ENCODE assay signal across 12 mouse cellular contexts in the genomic region with DNA sequence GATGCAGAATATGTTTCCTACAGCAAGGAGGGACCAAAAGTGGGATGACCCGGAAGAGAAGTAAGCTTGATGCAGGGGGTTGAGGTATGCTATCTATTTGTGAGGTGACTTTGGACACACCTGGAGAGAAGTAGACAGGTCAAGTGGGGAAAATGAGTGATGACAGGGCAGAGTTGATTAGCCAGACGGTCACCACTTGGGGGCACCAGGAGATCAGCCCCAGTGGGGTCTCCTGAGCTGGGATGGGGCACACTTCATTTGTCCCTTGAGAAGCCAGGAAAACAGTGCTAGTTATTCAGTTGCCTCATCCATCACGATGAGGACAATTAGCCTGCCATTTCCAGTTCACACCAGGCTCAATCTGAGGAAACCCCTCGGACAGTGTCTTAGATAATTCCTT. TPM values are rescaled to one million over a fixed set of nuclear protein-coding genes. Genes with fewer than 3 reads are reported as not detected.
DNase-seq lines count a peak whose midpoint lies in the region; ATAC-seq and TF ChIP-seq lines count a peak whose summit lies in the region.
"Had no signal": no experiment of that assay in that cellular context is flagged by ENCODE, and none has a peak within 500 bp of the region (broad histone marks: within the 10 kb centered on the region; RNA-seq: fewer than 3 reads in every experiment).

No protein-coding gene starts in this region.

- intact Hi-C loops in gastrocnemius, adult 2 months (cut with DNase I): no loop called here
- intact Hi-C loops in left cerebral cortex, postnatal 10 days (cut with DNase I): no loop called here

- H3K9ac ChIP-seq in lung, postnatal 0 days (replicated peaks; ENCODE audit: low read depth): no peak overlapping the region
- H3K9ac ChIP-seq: heart, embryonic 15.5 days; midbrain, embryonic 12.5 days had no signal

- DNase-seq in gastrocnemius, adult 2 months: no peak
- no peak for DNase-seq in gastrocnemius, postnatal 10 days
- DNase-seq in lung, postnatal 0 days (ENCODE audit: low spot score): no peak
- DNase-seq in lung, postnatal 25 days (ENCODE audit: low spot score): no peak
- DNase-seq in left cerebral cortex, postnatal 10 days (ENCODE audit: extremely low spot score in 1 of 2, low spot score in 2 of 2): no peak
- no peak for DNase-seq in cerebellum, adult 9-10 months

- H3K27me3 ChIP-seq in lung, postnatal 0 days (replicated peaks; ENCODE audit: insufficient read depth, low read length): no peaks in the 10 kb centered on the region

- TF ChIP-seq CTCF in gastrocnemius, adult 2 months (IDR thresholded peaks at IDR 0.05): peak; percentile 52
- peak; percentile 24; the same call in 1 of the 2 replicates for TF ChIP-seq CTCF in lung, postnatal 0 days (IDR thresholded peaks at IDR 0.05)

- H3K9me3 ChIP-seq in lung, postnatal 0 days (ENCODE audit: low read length): no peaks in the 10 kb centered on the region
- H3K9me3 ChIP-seq: G1E; heart, embryonic 15.5 days; limb, embryonic 10.5 days; midbrain, embryonic 12.5 days had no signal

- H3K4me3 ChIP-seq in gastrocnemius, adult 2 months: no peak overlapping the region
- H3K4me3 ChIP-seq in lung, postnatal 0 days (ENCODE audit: low read depth, low read length): no peak overlapping the region
- H3K4me3 ChIP-seq: heart, embryonic 15.5 days; limb, embryonic 10.5 days; midbrain, embryonic 12.5 days had no signal

- no peaks in the 10 kb centered on the region for H3K36me3 ChIP-seq in lung, postnatal 0 days (ENCODE audit: insufficient read depth, low read length)
- H3K36me3 ChIP-seq: G1E; heart, embryonic 15.5 days; limb, embryonic 10.5 days; midbrain, embryonic 12.5 days had no signal

- no peak for ATAC-seq in lung, postnatal 0 days
- peak; percentile 40 for ATAC-seq in activated CD4-positive, CD25-positive, alpha-beta regulatory T cell, adult 4 months
- ATAC-seq in megakaryocyte-erythroid progenitor cell, adult 5-6 weeks (replicated peaks; ENCODE audit: low FRiP score, low TSS enrichment, poor library complexity, severe bottlenecking): peak; percentile 64; the same call in 1 of the 2 replicates

- no peak overlapping the region for H3K27ac ChIP-seq in gastrocnemius, adult 2 months
- H3K27ac ChIP-seq in lung, postnatal 0 days (ENCODE audit: low read length): no peak overlapping the region
- H3K27ac ChIP-seq: heart, embryonic 15.5 days; limb, embryonic 10.5 days; midbrain, embryonic 12.5 days had no signal

- no peaks in the 10 kb centered on the region for H3K4me1 ChIP-seq in lung, postnatal 0 days (ENCODE audit: insufficient read depth, low read depth, low read length)

- H3K4me2 ChIP-seq in lung, postnatal 0 days (replicated peaks; ENCODE audit: low read depth, low read length): no peak overlapping the region
- H3K4me2 ChIP-seq: heart, embryonic 15.5 days; midbrain, embryonic 12.5 days had no signal

- TF ChIP-seq EP300 in lung, postnatal 0 days (IDR thresholded peaks at IDR 0.05): no peak

- WGBS in lung, postnatal 0 days: 33% methylated on average over 4 of the region's 4 CpGs

RNA-seq across cellular contexts. Expression of a gene that starts 31.5 kb away (rescaled TPM):
- 1 to 10 TPM; 6.6 to 9.4 TPM for total RNA-seq in gastrocnemius, adult 2 months (2021)
- total RNA-seq in gastrocnemius, postnatal 10 days (2021): 10 to 100 TPM; 43.1 to 56.8 TPM
- polyA plus RNA-seq in lung, postnatal 0 days (2015; fragmentation: Nextera tagmentation; extraction: Ambion mirVana): 60.1 and 62.4 TPM in 2 replicates
- polyA plus RNA-seq in activated CD4-positive, CD25-positive, alpha-beta regulatory T cell, adult 4 months (2017; shearing (Covaris generic)): 10 to 100 TPM; 10.1 to 11.2 TPM
- total RNA-seq in megakaryocyte-erythroid progenitor cell, adult 5-6 weeks (2014; fragmentation: Nextera tagmentation): 17.4 and 20.1 TPM in 2 replicates
- total RNA-seq in megakaryocyte-erythroid progenitor cell, adult 5-6 weeks (2017): 31.7 and 39.9 TPM in 2 replicates
- total RNA-seq in left cerebral cortex, postnatal 10 days (2021): 10 to 100 TPM; 47.1 to 53.3 TPM
